Mouse (Mus musculus): Measurements from ENCODE around the gene Rpl7a.

- TF ChIP-seq CEBPB (IDR thresholded peaks at IDR 0.05; ENCODE audit: insufficient read depth, poor library complexity, severe bottlenecking) (no peak), POLR2A (IDR thresholded peaks at IDR 0.05; ENCODE audit: insufficient read length, low read depth) (no peak), MAX (IDR thresholded peaks at IDR 0.05; ENCODE audit: low read depth) (no peak), REST (IDR thresholded peaks at IDR 0.05; ENCODE audit: insufficient read depth, insufficient read length) (no peak), MYOG (IDR thresholded peaks at IDR 0.05; ENCODE audit: control insufficient read depth in 1 of 3, insufficient read depth in 1 of 3, insufficient read length in 2 of 3, low read depth in 2 of 3) (no peak), E2F4 (IDR thresholded peaks at IDR 0.05; ENCODE audit: insufficient read depth) (no peak), POLR2AphosphoS2 (IDR thresholded peaks at IDR 0.05; ENCODE audit: insufficient read length, low read depth) (no peak), SRF (IDR thresholded peaks at IDR 0.05; ENCODE audit: control insufficient read depth, insufficient read length, low read depth) (no peak), USF1 (IDR thresholded peaks at IDR 0.05; ENCODE audit: low read depth) (no peak), MYOD1 (IDR thresholded peaks at IDR 0.05; ENCODE audit: control insufficient read depth in 1 of 3, insufficient read length in 2 of 3, low read depth in 2 of 3) (no peak), TCF3 (IDR thresholded peaks at IDR 0.05; ENCODE audit: insufficient read length, low read depth) (no peak)
Measured at GRCm38 (mm10) chr2:26957488-26957859, 46.9 kb downstream of the Rpl7a start.

Measured in myocyte (in vitro differentiated cells).